Mouse (Mus musculus) heart, embryonic 14.5 days (tissue): ENCODE data around the gene Bpifb6. TPM values are rescaled to one million over a fixed set of nuclear protein-coding genes. Genes with fewer than 3 reads are reported as not detected.

Experiments used
- ATAC-seq: fragments of 200-750 bp; cut with Nextera tagmentation; 2 replicates; pipeline ENCODE4 v1.8.0; 2017; ENCODE audit warnings: low read depth, moderate TSS enrichment; ENCODE audit not compliant: insufficient number of reproducible peaks, insufficient read depth, low FRiP score
- H3K27ac ChIP-seq, 2 experiments: fragments of 200-500 bp in 1 of 2; fragments of 300-500 bp in 1 of 2; sonication (generic) in 1 of 2; replicated peaks in 1 of 2; 2 replicates each; pipeline ENCODE4 v1.5.1; 2012 to 2014; ENCODE audit warnings: low read depth in 2 of 2, low read length in 2 of 2, control low read depth in 1 of 2, mild to moderate bottlenecking in 1 of 2, mixed read lengths in 1 of 2; ENCODE audit not compliant: control insufficient read depth in 1 of 2, insufficient read depth in 1 of 2
- H3K27me3 ChIP-seq: fragments of 300-500 bp; sonication (generic); 2 replicates; pipeline ENCODE4 v1.6.1; 2014; ENCODE audit warnings: mild to moderate bottlenecking, low read length, control low read depth; ENCODE audit not compliant: control insufficient read depth, insufficient read depth
- H3K36me3 ChIP-seq: fragments of 300-500 bp; sonication (generic); 2 replicates; pipeline ENCODE4 v1.6.1; 2014; ENCODE audit warnings: mild to moderate bottlenecking, control low read depth, low read length, mixed read lengths; ENCODE audit not compliant: control insufficient read depth, insufficient read depth
- H3K4me1 ChIP-seq, 2 experiments: fragments of 200-500 bp in 1 of 2; fragments of 300-500 bp in 1 of 2; sonication (generic) in 1 of 2; 2 replicates each; pipeline ENCODE4 v1.6.1; 2012 to 2014; ENCODE audit warnings: low read length in 2 of 2, control low read depth in 1 of 2, mixed read lengths in 1 of 2; ENCODE audit not compliant: control insufficient read depth in 2 of 2, insufficient read depth in 2 of 2
- H3K4me2 ChIP-seq: fragments of 300-500 bp; sonication (generic); 2 replicates; pipeline ENCODE4 v1.6.1; 2014; ENCODE audit warnings: mild to moderate bottlenecking, low read length
- H3K4me3 ChIP-seq, 2 experiments: fragments of 200-500 bp in 1 of 2; fragments of 300-500 bp in 1 of 2; sonication (generic) in 1 of 2; 2 replicates each; pipeline ENCODE4 v1.5.1; 2012 to 2014; ENCODE audit warnings: low read length in 2 of 2, mild to moderate bottlenecking in 2 of 2, control low read depth in 1 of 2, low read depth in 1 of 2, moderate library complexity in 1 of 2; ENCODE audit not compliant: control insufficient read depth in 1 of 2, insufficient read depth in 1 of 2
- H3K9ac ChIP-seq: fragments of 300-500 bp; sonication (generic); 2 replicates; pipeline ENCODE4 v1.6.1; 2014; ENCODE audit warnings: mild to moderate bottlenecking, low read length
- H3K9me3 ChIP-seq: fragments of 300-500 bp; sonication (generic); 2 replicates; pipeline ENCODE4 v1.6.1; 2016; ENCODE audit warnings: low read length, control low read depth; ENCODE audit not compliant: control insufficient read depth
- WGBS: fragments of 180-500 bp; shearing (Covaris S2); extraction: QIAGEN DNeasy Blood & Tissue Kit; methylation state at CpG from one replicate; pipeline ENCODE4 v1.1.7; 2014; 5-methylcytosine and 5-hydroxymethylcytosine counted together
- polyA plus RNA-seq: library from polyadenylated mRNA; unstranded; fragments of >200 nt; fragmentation: Nextera tagmentation; extraction: Ambion mirVana; gene quantifications from 2 replicates; pipeline ENCODE4 v1.2.1, GENCODE M21; 2014

The Bpifb6 gene
- not detected in 2 replicates for polyA plus RNA-seq

DNA sequence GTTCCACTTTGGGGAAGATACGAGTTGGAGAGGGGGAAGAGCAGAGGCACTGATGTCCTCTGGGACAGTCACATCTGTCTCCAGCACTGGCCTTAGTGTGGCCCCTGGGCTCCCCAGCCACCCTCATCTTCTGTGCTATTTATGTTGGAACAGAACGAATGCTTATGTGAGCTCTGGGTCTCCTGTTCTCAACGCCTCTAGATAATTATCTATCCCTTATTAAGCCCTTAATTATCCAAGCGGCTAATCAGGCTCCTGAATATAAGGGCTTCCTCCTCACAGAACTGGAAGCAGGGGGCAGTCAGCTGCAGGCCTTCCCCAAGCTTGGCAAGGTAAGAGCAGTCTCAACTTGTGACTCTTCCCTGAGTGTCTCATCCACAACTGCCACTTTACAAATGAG, at the start of gene Bpifb6:
Gene Bpifb6, plus strand, starts transcription at position 301 of the 400 bp plus-strand sequence.
- H3K9ac ChIP-seq, result no peak within 1 kb of the TSS
- no peak for ATAC-seq
- H3K27me3 ChIP-seq, result no peaks in the 10 kb centered on the region
- no peak within 1 kb of the TSS for H3K27ac ChIP-seq
- H3K4me2 ChIP-seq, result no peak within 1 kb of the TSS
- 63% methylated on average over 4 of the region's 4 CpGs for WGBS
- no peak within 1 kb of the TSS for H3K4me3 ChIP-seq
- H3K36me3 ChIP-seq, result no peaks in the 10 kb centered on the region
- no peaks in the 10 kb centered on the region for H3K9me3 ChIP-seq
- H3K4me1 ChIP-seq, result peaks cover 0 to under 1% of the 10 kb centered on the region in 2 experiments; a peak in 1 of 4 replicates

DNA sequence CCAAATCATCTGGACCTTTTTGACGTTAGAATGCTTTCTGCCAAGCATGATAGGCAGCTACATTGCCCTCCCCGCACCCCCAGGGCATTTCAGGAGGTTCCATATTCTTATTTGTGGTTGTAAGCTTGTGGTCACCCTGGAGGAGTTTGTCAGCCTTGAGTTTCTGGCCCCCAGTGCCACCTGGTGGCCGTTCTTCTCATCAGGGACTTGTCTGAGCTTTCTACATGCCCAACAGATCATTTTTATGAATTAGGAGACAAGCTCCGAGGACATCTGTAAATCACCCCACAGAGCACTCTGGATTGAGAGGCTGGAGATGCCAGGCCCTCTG, 49.2 kb upstream of the Bpifb6 start:
- no peaks in the 10 kb centered on the region for H3K27me3 ChIP-seq
- H3K27ac ChIP-seq, result no peak overlapping the region
- H3K9ac ChIP-seq, result no peak overlapping the region
- no peaks in the 10 kb centered on the region for H3K4me1 ChIP-seq
- no peak overlapping the region for H3K4me3 ChIP-seq
- no peak overlapping the region for H3K4me2 ChIP-seq
- 57% methylated on average over 4 of the region's 4 CpGs for WGBS
- ATAC-seq, result no peak
- H3K36me3 ChIP-seq, result no peaks in the 10 kb centered on the region
- H3K9me3 ChIP-seq, result 0 out of 2 replicates have a peak, but pooled peaks cover 3% of the 10 kb centered on the region

DNA sequence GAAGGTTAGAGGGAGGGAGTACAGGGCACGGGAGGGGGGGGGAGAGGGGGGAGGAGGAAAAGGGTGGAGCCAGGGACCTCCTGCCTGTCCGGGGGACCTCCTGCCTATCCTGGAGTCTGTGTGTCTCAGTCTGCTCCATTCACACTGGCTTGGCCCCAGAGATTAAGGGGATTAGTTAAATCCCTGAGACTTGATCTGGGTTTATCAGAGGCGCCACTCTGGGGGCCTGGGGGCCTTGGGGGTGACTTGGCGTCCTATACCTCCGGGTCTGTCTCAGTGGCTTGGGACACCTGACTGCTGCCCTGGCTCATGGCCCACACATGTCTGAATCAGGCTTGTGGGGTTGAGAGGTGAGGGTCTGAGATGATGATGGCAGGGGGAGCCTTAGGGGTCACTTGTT, 46.6 kb upstream of the Bpifb6 start:
- Histone ChIP-seq H3K4me1 (no peaks in the 10 kb centered on the region), H3K9me3 (0 out of 2 replicates have a peak, but pooled peaks cover 3% of the 10 kb centered on the region), H3K9ac (no peak overlapping the region), H3K36me3 (no peaks in the 10 kb centered on the region), H3K4me3 (no peak overlapping the region), H3K27ac (no peak overlapping the region), H3K4me2 (no peak overlapping the region), H3K27me3 (no peaks in the 10 kb centered on the region)
- ATAC-seq, result no peak
- WGBS, result 4% methylated on average over 4 of the region's 5 CpGs

DNA sequence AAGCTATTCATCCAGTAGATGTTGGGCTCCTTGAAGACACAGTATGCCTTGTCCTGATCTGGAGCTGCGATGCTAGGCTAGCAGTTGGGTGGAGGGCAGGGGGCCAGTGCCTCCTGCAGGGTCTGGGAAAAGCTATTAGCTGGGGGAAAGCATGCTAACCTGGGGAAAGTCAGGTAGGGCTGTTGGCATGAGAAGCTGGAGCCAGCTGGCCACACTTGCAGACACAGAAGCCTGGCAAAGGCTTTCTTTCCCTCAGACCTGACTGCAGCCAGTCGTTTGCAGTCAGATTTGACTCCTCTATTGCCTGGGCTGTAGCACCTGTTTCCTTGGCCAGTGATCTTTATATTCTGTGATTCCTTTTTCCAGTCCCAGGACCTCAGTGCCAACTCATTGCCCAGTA, 40.6 kb upstream of the Bpifb6 start:
- Histone ChIP-seq H3K36me3 (no peaks in the 10 kb centered on the region), H3K4me1 (no peaks in the 10 kb centered on the region; a peak in 1 of 4 replicates), H3K27me3 (no peaks in the 10 kb centered on the region), H3K4me3 (no peak overlapping the region), H3K9me3 (no peaks in the 10 kb centered on the region), H3K27ac (no peak overlapping the region), H3K4me2 (no peak overlapping the region), H3K9ac (no peak overlapping the region)
- WGBS, result 57% methylated on average over 2 of the region's 2 CpGs
- ATAC-seq, result no peak

DNA sequence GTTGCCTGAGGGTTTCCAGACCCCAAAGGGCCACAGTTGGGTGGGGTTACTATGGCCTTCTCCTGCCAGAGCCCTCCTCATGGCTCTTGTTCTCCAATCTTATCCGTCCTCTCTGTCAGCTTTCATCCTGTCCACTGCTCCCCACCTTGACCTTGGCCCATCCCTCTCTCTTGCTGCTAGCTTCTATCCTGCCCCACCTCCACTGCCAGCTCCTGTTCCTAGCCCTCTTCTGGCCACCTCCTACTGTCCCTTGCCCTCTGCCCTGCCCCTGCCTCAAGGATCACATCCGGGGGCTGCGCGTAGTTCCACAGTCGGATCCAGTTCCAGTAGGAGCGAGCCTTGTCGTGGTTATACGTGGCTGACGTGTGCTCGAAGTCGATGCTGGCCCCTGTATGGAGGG, 39.9 kb upstream of the Bpifb6 start:
- H3K27ac ChIP-seq, result no peak overlapping the region
- ATAC-seq, result no peak
- H3K27me3 ChIP-seq, result no peaks in the 10 kb centered on the region
- WGBS, result 89% methylated on average over 11 of the region's 11 CpGs
- H3K36me3 ChIP-seq, result no peaks in the 10 kb centered on the region
- H3K4me2 ChIP-seq, result no peak overlapping the region
- no peaks in the 10 kb centered on the region; a peak in 1 of 4 replicates for H3K4me1 ChIP-seq
- H3K9me3 ChIP-seq, result no peaks in the 10 kb centered on the region
- no peak overlapping the region for H3K4me3 ChIP-seq
- no peak overlapping the region for H3K9ac ChIP-seq

DNA sequence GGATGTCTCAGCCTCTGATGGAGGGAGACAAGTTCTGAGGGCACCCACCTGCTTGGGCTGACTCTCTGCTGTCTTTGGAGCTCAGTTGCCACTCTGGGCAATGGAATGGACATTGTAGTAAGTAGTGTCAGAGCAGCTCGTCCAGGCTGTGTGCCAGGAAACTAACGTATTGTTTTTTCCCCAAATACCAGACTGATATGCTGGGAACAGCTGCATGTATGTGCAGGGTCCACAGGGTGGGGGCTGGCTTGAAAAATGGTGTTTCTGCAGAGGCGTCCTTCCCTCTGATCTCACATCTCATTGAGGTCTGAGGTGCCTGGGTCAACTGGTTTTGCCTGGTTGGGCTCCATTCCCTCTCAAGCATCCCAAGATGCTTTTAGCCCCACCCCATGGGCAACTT, 39.5 kb upstream of the Bpifb6 start:
- Histone ChIP-seq H3K4me2 (no peak overlapping the region), H3K4me3 (no peak overlapping the region), H3K36me3 (no peaks in the 10 kb centered on the region), H3K27ac (no peak overlapping the region), H3K4me1 (no peaks in the 10 kb centered on the region; a peak in 1 of 4 replicates), H3K27me3 (no peaks in the 10 kb centered on the region), H3K9ac (no peak overlapping the region), H3K9me3 (no peaks in the 10 kb centered on the region)
- WGBS, result 33% methylated on average over 3 of the region's 3 CpGs
- ATAC-seq, result no peak

DNA sequence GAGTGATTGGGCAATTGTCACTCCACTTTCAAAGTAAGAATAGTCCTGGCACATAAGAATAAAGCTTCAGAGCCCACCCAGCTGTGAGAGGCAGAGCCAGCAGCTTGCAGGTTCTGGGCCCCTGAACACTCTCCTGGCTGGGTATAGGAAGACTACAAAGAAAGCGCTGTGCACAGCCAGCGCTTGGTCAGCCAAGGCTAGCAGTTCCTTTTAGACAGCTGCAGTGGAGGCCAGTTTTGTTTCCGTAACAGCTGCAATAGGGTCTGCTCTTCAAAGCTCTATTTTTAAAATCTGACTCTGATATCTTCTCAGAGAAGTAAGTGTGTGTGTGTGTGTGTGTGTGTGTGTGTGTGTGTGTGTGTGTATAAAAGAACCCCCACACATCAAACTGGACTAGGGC, 38.2 kb upstream of the Bpifb6 start:
- no peak overlapping the region for H3K4me3 ChIP-seq
- no peak overlapping the region for H3K4me2 ChIP-seq
- H3K9ac ChIP-seq, result no peak overlapping the region
- H3K27ac ChIP-seq, result no peak overlapping the region
- 70% methylated on average over 3 of the region's 3 CpGs for WGBS
- H3K36me3 ChIP-seq, result no peaks in the 10 kb centered on the region
- no peaks in the 10 kb centered on the region; a peak in 1 of 4 replicates for H3K4me1 ChIP-seq
- H3K27me3 ChIP-seq, result no peaks in the 10 kb centered on the region
- no peaks in the 10 kb centered on the region for H3K9me3 ChIP-seq
- no peak for ATAC-seq

DNA sequence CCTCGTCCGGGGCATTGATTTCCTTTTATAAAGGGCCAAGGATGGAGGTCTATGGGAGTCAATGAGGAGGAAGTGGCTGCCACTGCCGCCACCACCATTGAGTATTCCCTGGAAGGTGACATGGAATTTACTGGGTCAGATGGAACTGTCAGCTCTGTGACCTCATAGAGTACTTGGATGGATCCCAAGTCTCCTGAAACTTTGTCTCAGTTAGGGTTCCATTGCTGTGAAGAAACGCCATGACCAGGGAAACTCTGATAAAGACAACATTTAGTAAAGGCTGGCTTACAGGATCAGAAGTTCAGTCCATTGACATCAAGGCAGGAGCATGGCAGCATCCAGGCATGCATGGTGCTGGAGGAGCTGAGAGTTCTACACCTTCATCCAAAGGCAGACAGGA, 29.2 kb upstream of the Bpifb6 start, which contains the start of gene Sun5:
Gene Sun5, minus strand, starts transcription at position 101 of the 400 bp plus-strand sequence.
- no peak for ATAC-seq
- no peaks in the 10 kb centered on the region for H3K9me3 ChIP-seq
- no peaks in the 10 kb centered on the region for H3K4me1 ChIP-seq
- no peak within 1 kb of the TSS for H3K27ac ChIP-seq
- H3K36me3 ChIP-seq, result no peaks in the 10 kb centered on the region
- WGBS, result 82% methylated on average over 4 of the region's 4 CpGs
- no peak within 1 kb of the TSS for H3K4me2 ChIP-seq
- H3K4me3 ChIP-seq, result no peak within 1 kb of the TSS
- H3K9ac ChIP-seq, result no peak within 1 kb of the TSS
- no peaks in the 10 kb centered on the region for H3K27me3 ChIP-seq
